Mouse (Mus musculus) liver, embryonic 12.5 days (tissue): Measurements from ENCODE around the gene Slc25a24. TPM values are rescaled to one million over a fixed set of nuclear protein-coding genes. Genes with fewer than 3 reads are reported as not detected.

Source experiments
- ATAC-seq: fragments of 200-750 bp; cut with Nextera tagmentation; 2 replicates; pipeline ENCODE4 v1.8.0; 2017; ENCODE audit warnings: moderate number of reproducible peaks, mild to moderate bottlenecking, moderate library complexity
- H3K27ac ChIP-seq: fragments of 300-500 bp; sonication (generic); 2 replicates; pipeline ENCODE4 v1.5.1; 2016; ENCODE audit warnings: mild to moderate bottlenecking
- H3K27me3 ChIP-seq: fragments of 300-500 bp; sonication (generic); replicated peaks from 2 replicates; pipeline ENCODE4 v1.6.1; 2016; ENCODE audit warnings: mild to moderate bottlenecking, moderate library complexity
- H3K36me3 ChIP-seq: fragments of 300-500 bp; sonication (generic); 2 replicates; pipeline ENCODE4 v1.6.1; 2016; ENCODE audit warnings: mild to moderate bottlenecking, moderate library complexity
- H3K4me1 ChIP-seq: fragments of 300-500 bp; sonication (generic); 2 replicates; pipeline ENCODE4 v1.6.1; 2016
- H3K4me2 ChIP-seq: fragments of 300-500 bp; sonication (generic); 2 replicates; pipeline ENCODE4 v1.6.1; 2016; ENCODE audit warnings: mild to moderate bottlenecking, moderate library complexity
- H3K4me3 ChIP-seq: fragments of 300-500 bp; sonication (generic); 2 replicates; pipeline ENCODE4 v1.5.1; 2016; ENCODE audit warnings: mild to moderate bottlenecking, moderate library complexity
- H3K9ac ChIP-seq: fragments of 300-500 bp; sonication (generic); 2 replicates; pipeline ENCODE4 v1.6.1; 2016; ENCODE audit warnings: mild to moderate bottlenecking, moderate library complexity
- H3K9me3 ChIP-seq: fragments of 300-500 bp; sonication (generic); replicated peaks from 2 replicates; pipeline ENCODE4 v1.6.1; 2016; ENCODE audit warnings: mild to moderate bottlenecking, moderate library complexity
- WGBS: fragments of 180-500 bp; shearing (Covaris S2); methylation state at CpG from one replicate; pipeline ENCODE4 v1.1.7; 2016; ENCODE audit not compliant: insufficient replicate concordance; 5-methylcytosine and 5-hydroxymethylcytosine counted together
- polyA plus RNA-seq: library from polyadenylated mRNA; unstranded; fragments of >200 nt; fragmentation: Nextera tagmentation; extraction: Ambion mirVana; gene quantifications from 2 replicates; pipeline ENCODE4 v1.2.1, GENCODE M21; 2016

The Slc25a24 gene
- 10.0 and 10.1 TPM in 2 replicates for polyA plus RNA-seq

DNA sequence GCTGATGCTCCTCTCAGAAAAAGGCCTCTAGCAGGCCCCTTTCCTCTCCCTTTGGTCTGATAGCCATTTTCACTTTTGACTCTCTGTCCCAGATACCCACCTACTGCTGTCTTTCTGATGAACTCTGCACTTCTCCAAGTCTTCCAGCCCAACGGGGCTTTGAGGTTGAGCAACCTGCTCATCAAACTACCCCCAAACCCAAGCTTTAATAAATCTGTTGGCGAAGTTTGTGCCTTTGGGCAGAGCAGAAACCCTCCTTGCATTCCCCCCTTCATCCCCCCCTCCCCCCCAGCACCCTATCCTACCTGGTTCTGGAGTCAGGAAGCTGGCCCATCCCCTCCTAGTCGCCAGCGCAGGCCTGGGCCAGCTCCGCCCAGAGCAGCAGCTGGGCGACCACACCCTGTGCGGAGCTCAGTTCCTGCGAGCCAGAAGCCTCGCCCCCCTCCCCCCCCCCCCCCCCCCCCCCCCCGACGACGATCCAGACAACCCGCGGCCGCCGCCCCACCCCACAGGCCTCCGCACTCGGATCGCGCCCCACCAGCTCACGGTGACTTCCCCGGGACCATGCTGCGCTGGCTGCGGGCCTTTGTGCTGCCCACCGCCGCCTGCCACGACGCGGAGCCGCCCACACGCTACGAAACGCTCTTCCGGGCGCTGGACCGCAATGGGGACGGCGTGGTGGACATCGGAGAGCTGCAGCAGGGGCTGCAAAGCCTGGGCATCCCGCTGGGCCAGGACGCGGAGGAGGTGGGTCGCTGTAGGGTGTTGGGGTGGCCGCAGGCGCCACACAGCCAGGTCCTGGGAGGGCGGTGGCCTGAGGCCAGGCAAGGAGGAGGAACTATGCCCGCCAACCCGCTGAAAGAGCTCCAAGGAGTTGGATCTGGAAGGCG is at the start of gene Slc25a24:
TSS of gene Slc25a24 (plus strand) at position 509 of the 890 bp plus-strand sequence.
- 1% methylated on average over 41 of the region's 49 CpGs for WGBS
- Histone ChIP-seq H3K27me3 (peaks cover 10% of the 10 kb centered on the region; the same call in 1 of the 2 replicates), H3K4me3 (peak within 1 kb of the TSS; percentile 68), H3K9ac (peak within 1 kb of the TSS; percentile 75), H3K4me1 (peaks cover 24% of the 10 kb centered on the region), H3K4me2 (peak within 1 kb of the TSS; percentile 84), H3K9me3 (no peaks in the 10 kb centered on the region), H3K36me3 (no peaks in the 10 kb centered on the region), H3K27ac (peak within 1 kb of the TSS; percentile 43; the same call in 1 of the 2 replicates)
- ATAC-seq: peak; percentile 89

DNA sequence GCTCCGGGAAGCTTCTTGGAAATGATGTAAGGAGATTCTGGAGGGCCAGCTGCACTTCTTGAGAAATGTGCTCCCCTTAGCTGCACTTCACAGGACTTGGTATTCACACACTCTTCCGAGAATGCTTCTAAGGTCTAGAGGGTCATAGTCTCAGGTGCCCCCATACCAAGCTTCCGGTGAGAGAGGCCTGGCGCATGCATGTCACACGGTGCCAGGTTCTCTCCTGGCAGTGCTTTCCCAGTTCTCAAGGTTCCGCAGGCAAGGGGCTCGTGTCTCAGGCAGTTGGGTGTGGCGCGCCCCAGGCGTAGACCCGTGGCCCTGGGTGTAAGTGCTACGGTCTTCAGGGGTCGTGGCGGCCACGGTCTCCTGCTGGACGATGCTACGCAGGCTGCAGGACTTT is 42.8 kb upstream of the Slc25a24 start, which contains the start of gene Slc25a54:
TSS of gene Slc25a54 (plus strand) at position 301 of the 400 bp plus-strand sequence.
- no peak for ATAC-seq
- Histone ChIP-seq H3K36me3 (no peaks in the 10 kb centered on the region), H3K27me3 (no peaks in the 10 kb centered on the region), H3K4me1 (no peaks in the 10 kb centered on the region), H3K4me3 (no peak within 1 kb of the TSS), H3K9ac (no peak within 1 kb of the TSS), H3K27ac (no peak within 1 kb of the TSS), H3K9me3 (no peaks in the 10 kb centered on the region), H3K4me2 (no peak within 1 kb of the TSS)
- 80% methylated on average over 17 of the region's 17 CpGs for WGBS

DNA sequence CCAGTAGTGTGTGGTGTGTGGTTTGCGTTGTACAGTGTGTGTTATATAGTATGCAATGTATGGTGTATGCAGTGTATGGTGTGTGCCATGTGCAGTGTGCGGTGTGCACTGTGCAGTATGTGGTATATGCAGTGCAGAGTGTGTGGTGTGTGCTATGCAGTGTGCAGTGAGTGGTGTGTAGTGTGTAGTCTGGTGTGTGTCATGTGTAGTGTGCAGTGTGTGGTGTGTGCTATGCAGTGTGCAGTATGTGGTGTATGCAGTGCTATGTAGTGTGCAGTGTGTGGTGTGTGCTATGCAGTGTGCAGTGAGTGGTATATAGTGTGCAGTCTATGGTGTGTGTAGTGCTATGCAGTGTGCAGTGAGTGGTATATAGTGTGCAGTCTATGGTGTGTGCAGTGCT is 38.5 kb upstream of the Slc25a24 start:
- Histone ChIP-seq H3K4me1 (no peaks in the 10 kb centered on the region), H3K9ac (no peak overlapping the region), H3K27ac (no peak overlapping the region), H3K27me3 (no peaks in the 10 kb centered on the region), H3K9me3 (no peaks in the 10 kb centered on the region), H3K4me3 (no peak overlapping the region), H3K4me2 (no peak overlapping the region), H3K36me3 (no peaks in the 10 kb centered on the region)
- ATAC-seq: no peak
- 71% methylated on average over 2 of the region's 2 CpGs for WGBS

DNA sequence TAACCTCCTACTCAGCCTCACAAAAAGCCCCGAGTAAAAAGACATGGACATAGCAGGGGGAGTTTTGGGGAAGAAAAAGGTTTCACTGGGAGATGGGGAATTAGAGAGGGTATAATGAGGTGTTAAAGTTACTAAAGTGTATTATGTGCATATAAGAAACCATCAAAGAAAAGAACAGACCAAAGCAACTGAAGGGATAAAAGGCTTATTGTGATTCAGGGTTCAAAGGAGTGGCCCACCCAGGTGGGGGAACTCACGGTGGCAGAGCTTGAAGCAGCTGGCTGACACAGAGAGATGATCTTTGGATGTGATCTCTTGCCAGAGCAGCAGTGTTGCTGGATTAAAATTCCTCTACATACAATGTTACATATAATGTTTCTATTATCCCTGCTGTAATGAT is 34.5 kb upstream of the Slc25a24 start:
- H3K27me3 ChIP-seq: no peaks in the 10 kb centered on the region
- no peak overlapping the region for H3K4me3 ChIP-seq
- H3K9me3 ChIP-seq: no peaks in the 10 kb centered on the region
- H3K27ac ChIP-seq: no peak overlapping the region
- H3K9ac ChIP-seq: no peak overlapping the region
- WGBS: 25% methylated on average over 2 of the region's 2 CpGs
- no peak for ATAC-seq
- no peaks in the 10 kb centered on the region for H3K36me3 ChIP-seq
- H3K4me2 ChIP-seq: no peak overlapping the region
- no peaks in the 10 kb centered on the region for H3K4me1 ChIP-seq

DNA sequence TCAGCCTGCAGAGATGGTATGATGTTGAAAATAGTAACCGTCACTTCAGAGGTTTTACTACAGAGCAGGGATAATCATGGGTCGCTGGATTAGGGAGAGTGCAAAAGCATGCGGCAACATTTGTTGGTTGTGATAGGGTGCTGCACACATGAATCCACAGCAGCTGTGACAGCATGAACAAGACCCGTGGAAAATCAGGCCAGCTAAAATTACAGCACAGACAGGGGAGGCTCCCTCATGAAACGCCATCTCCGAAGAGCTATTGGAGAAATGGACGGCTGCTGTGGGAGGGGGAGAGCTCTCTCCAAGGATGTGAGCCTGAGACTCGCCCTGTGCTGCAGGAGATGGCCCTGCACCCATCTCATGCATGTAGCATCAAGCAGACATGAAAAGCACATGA is 18.2 kb upstream of the Slc25a24 start:
- 57% methylated on average over 8 of the region's 8 CpGs for WGBS
- H3K4me3 ChIP-seq: no peak overlapping the region

DNA sequence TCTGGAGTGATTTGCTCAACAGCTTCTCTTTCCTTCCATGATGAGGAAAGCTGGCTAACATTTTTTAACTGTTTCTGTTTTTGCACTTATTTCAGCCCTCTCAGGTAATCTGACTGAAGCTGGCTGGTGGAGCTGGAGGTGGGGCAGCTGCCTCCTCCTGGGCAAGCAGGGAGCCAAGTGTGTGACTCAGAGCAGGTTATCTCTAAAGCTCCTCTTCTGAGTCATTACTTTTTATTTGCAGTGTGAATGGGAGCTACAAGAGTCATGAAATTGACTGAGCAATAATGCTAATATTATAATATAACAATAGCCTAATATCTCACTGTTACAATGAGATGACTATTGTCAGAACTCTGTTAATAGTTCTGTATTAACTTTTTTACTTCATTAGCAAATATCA is 5.8 kb upstream of the Slc25a24 start:
- no peak for ATAC-seq
- Histone ChIP-seq H3K9me3 (peaks cover 6% of the 10 kb centered on the region; the same call in 1 of the 2 replicates), H3K36me3 (no peaks in the 10 kb centered on the region), H3K27me3 (0 out of 2 replicates have a peak, but pooled peaks cover 4% of the 10 kb centered on the region), H3K4me2 (no peak overlapping the region), H3K9ac (no peak overlapping the region), H3K4me3 (no peak overlapping the region), H3K27ac (no peak overlapping the region), H3K4me1 (peaks cover under 1% of the 10 kb centered on the region; the same call in 1 of the 2 replicates)

More for the DNA sequence above, 18.2 kb upstream of the Slc25a24 start:
- no peak for ATAC-seq
- Histone ChIP-seq H3K9ac (no peak overlapping the region), H3K27me3 (no peaks in the 10 kb centered on the region), H3K9me3 (no peaks in the 10 kb centered on the region), H3K36me3 (no peaks in the 10 kb centered on the region), H3K27ac (no peak overlapping the region), H3K4me1 (no peaks in the 10 kb centered on the region), H3K4me2 (no peak overlapping the region)

DNA sequence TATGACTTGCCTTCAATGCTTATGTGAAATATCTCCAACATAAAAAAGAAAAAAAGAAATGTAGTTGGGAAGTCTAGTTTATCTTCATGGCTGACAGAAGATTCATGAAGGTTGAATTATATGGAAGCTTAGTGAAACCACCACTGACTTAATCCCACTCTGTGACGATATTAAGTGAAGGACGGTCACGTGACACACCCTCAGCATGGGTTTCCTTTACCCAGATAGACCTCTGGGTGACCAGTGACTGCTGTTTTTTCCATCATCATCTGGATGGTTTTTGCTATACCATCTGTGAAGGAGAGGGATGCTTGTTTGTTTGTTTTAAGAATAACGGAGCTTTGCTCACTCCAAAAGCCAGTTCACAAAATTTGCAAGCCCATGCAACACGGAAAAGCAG is 3.4 kb upstream of the Slc25a24 start:
- no peak for ATAC-seq
- Histone ChIP-seq H3K4me1 (peaks cover 16% of the 10 kb centered on the region), H3K27ac (no peak overlapping the region), H3K4me2 (no peak overlapping the region), H3K4me3 (no peak overlapping the region), H3K27me3 (peaks cover 10% of the 10 kb centered on the region; the same call in 1 of the 2 replicates), H3K9me3 (0 out of 2 replicates have a peak, but pooled peaks cover under 1% of the 10 kb centered on the region), H3K36me3 (no peaks in the 10 kb centered on the region), H3K9ac (no peak overlapping the region)
- 65% methylated on average over 5 of the region's 5 CpGs for WGBS

DNA sequence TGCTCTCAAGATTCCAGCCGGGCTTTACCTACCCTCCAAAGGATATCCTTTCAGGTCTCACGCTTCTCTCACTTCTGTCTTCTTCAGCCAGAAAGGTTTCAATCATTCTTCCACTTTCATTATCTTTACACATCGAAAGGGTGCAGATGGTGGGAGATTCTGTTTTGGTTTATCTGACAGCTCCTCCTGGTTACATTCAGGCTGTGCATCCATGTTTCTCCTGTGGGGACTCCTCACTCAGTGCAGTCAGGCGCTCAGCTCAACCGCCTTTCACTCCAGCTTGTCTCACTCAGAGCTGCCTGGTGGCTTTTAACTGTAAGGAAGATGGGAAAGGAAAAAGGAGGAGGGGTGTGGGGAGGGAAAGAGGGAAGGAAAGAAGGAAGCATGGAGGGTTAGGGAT is 3.0 kb upstream of the Slc25a24 start:
- no peak overlapping the region for H3K27ac ChIP-seq
- no peak for ATAC-seq
- H3K36me3 ChIP-seq: no peaks in the 10 kb centered on the region
- H3K9me3 ChIP-seq: no peaks in the 10 kb centered on the region
- no peak overlapping the region for H3K4me2 ChIP-seq
- no peak overlapping the region for H3K4me3 ChIP-seq
- H3K9ac ChIP-seq: no peak overlapping the region
- WGBS: 75% methylated on average over 5 of the region's 5 CpGs
- peaks cover 16% of the 10 kb centered on the region for H3K4me1 ChIP-seq
- peaks cover 10% of the 10 kb centered on the region; the same call in 1 of the 2 replicates for H3K27me3 ChIP-seq

DNA sequence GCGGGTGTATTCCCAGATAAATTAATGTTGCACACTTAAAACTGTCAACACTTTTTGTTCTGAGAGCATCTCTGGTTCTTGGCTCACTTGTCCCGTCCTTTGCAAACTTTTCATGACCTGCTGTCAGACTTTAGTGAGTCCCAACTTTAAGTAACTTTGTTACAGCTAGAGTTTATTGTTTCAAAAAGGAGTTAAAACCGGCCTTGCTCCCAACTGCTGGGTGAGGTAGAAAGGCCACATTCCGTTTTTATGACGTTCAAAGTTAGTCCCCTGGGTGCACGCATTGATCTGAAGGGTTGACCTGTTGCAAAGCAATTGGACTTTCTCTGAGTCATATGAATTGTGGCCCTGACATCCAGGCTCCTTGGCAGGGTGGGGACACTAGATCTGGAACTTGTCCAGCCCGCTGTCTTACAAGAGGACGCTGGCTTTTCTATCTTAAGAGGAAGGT is 607 bp downstream of the Slc25a24 start:
- no peaks in the 10 kb centered on the region for H3K9me3 ChIP-seq
- H3K9ac ChIP-seq: peak overlapping the region; percentile 75
- peaks cover 24% of the 10 kb centered on the region for H3K4me1 ChIP-seq
- 0 out of 2 replicates have a peak overlapping the region, but pooled peaks have one; percentile 43 for H3K27ac ChIP-seq
- 12% methylated on average over 8 of the region's 8 CpGs for WGBS
- peak overlapping the region; percentile 68 for H3K4me3 ChIP-seq
- H3K27me3 ChIP-seq: peaks cover 10% of the 10 kb centered on the region; the same call in 1 of the 2 replicates
- peak overlapping the region; percentile 84 for H3K4me2 ChIP-seq
- ATAC-seq: no peak
- no peaks in the 10 kb centered on the region for H3K36me3 ChIP-seq

DNA sequence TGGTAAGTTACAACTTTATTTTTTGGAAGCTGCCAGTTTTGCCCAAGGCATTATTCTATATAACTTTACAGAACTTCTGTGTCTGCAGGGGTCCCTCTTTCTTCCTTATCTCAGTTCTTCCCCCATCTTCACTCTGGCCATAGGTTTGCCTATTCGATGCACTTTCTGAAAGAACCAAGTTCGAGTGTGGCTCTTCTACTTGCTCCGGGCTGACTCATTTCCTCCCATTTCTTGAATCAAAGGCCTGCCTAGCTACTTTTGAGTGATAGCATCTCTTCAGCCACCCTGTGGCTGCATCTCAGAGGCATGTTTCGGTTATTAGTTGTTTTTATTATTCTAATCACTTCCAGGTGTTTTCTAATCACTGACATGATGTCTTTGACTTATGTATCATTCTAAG is 1.1 kb downstream of the Slc25a24 start:
- 17% methylated on average over 4 of the region's 4 CpGs for WGBS
- H3K4me3 ChIP-seq: peak overlapping the region; percentile 68; the same call in 1 of the 2 replicates
- H3K27me3 ChIP-seq: peaks cover 10% of the 10 kb centered on the region; the same call in 1 of the 2 replicates
- H3K4me2 ChIP-seq: peak overlapping the region; percentile 84
- ATAC-seq: no peak
- H3K9me3 ChIP-seq: no peaks in the 10 kb centered on the region
- H3K4me1 ChIP-seq: peaks cover 24% of the 10 kb centered on the region
- H3K27ac ChIP-seq: no peak overlapping the region
- no peaks in the 10 kb centered on the region for H3K36me3 ChIP-seq
- no peak overlapping the region for H3K9ac ChIP-seq

DNA sequence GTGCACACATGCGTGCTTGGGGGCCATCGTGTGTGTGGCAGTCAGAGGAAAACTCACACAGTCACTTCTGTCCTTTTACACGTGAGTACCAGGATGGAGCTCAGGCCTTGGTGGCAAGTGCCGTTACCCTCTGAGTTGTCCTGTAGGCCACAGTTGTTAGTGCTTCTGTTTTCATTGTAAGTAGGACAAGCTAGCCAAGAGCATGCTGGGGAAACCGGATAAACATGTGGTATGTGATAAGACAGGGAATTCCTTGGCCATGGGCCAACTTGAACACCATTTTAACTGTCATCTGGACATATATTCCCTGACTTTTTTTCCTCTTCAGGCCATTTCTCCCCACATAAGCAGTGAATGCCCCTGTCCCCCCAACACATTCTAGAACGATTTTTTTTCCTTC is 2.6 kb downstream of the Slc25a24 start:
- 61% methylated on average over 6 of the region's 6 CpGs for WGBS
- Histone ChIP-seq H3K27ac (no peak overlapping the region), H3K4me1 (peaks cover 24% of the 10 kb centered on the region), H3K27me3 (peaks cover 10% of the 10 kb centered on the region; the same call in 1 of the 2 replicates), H3K9ac (no peak overlapping the region), H3K4me2 (no peak overlapping the region), H3K4me3 (no peak overlapping the region), H3K36me3 (no peaks in the 10 kb centered on the region), H3K9me3 (no peaks in the 10 kb centered on the region)
- no peak for ATAC-seq

DNA sequence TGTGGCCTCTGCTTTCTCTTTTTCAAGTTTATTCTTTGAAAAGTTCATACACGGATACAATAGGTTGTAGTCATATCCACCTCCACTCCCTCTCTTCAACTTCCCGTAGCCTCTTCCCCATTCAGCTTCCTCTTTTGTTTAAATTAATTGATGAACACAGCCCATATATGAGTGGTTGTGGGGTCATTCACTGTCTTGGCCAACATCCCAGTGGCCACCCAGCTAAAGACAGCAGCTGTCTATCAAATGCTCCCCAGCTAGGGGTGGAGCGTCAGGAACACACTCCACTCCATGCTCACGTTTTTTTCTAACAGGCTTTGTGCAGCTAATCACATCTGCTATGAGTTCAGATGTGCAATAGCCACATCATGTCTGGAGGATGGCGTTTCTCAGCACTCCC is 6.8 kb downstream of the Slc25a24 start:
- no peak for ATAC-seq
- Histone ChIP-seq H3K27ac (no peak overlapping the region), H3K27me3 (no peaks in the 10 kb centered on the region), H3K36me3 (no peaks in the 10 kb centered on the region), H3K4me2 (no peak overlapping the region), H3K4me1 (peaks cover 8% of the 10 kb centered on the region), H3K9me3 (no peaks in the 10 kb centered on the region), H3K4me3 (no peak overlapping the region), H3K9ac (no peak overlapping the region)
- WGBS: 49% methylated on average over 5 of the region's 5 CpGs
